Mouse (Mus musculus) embryonic facial prominence, embryonic 14.5 days (tissue): ENCODE measurements around the gene Odaph. TPM values are rescaled to one million over a fixed set of nuclear protein-coding genes. Genes with fewer than 3 reads are reported as not detected.

ENCODE experiments used
- ATAC-seq: fragments of 200-750 bp; cut with Nextera tagmentation; 2 replicates; pipeline ENCODE4 v1.8.0; 2017; ENCODE audit warnings: low read depth, moderate number of reproducible peaks, moderate TSS enrichment
- DNase-seq: peaks from one replicate; pipeline ENCODE4 v3.0.0-alpha.2; 2015; ENCODE audit warnings: low spot score
- H3K27ac ChIP-seq: fragments of 300-500 bp; sonication (generic); replicated peaks from 2 replicates; pipeline ENCODE4 v1.5.1; 2014; ENCODE audit warnings: low read depth, mild to moderate bottlenecking, low read length, moderate library complexity
- H3K27me3 ChIP-seq: fragments of 300-500 bp; sonication (generic); replicated peaks from 2 replicates; pipeline ENCODE4 v1.6.1; 2014; ENCODE audit warnings: low read length; ENCODE audit not compliant: control insufficient read depth, insufficient read depth
- H3K36me3 ChIP-seq: fragments of 300-500 bp; sonication (generic); 2 replicates; pipeline ENCODE4 v1.6.1; 2014; ENCODE audit warnings: low read length, mixed read lengths; ENCODE audit not compliant: control insufficient read depth, insufficient read depth
- H3K4me1 ChIP-seq: fragments of 300-500 bp; sonication (generic); 2 replicates; pipeline ENCODE4 v1.6.1; 2014; ENCODE audit warnings: antibody characterized with exemption, low read length; ENCODE audit not compliant: control insufficient read depth, insufficient read depth
- H3K4me2 ChIP-seq: fragments of 300-500 bp; sonication (generic); 2 replicates; pipeline ENCODE4 v1.6.1; 2014; ENCODE audit warnings: low read depth, mild to moderate bottlenecking, low read length, moderate library complexity, mixed read lengths
- H3K4me3 ChIP-seq: fragments of 300-500 bp; sonication (generic); 2 replicates; pipeline ENCODE4 v1.5.1; 2014; ENCODE audit warnings: low read depth, mild to moderate bottlenecking, low read length
- H3K9ac ChIP-seq: fragments of 300-500 bp; sonication (generic); 2 replicates; pipeline ENCODE4 v1.6.1; 2014; ENCODE audit warnings: low read depth, mild to moderate bottlenecking, low read length, moderate library complexity, mixed read lengths
- H3K9me3 ChIP-seq: fragments of 300-500 bp; sonication (generic); 2 replicates; pipeline ENCODE4 v1.6.1; 2016; ENCODE audit warnings: low read length; ENCODE audit not compliant: control insufficient read depth
- WGBS: fragments of 180-500 bp; shearing (Covaris S2); extraction: QIAGEN DNeasy Blood & Tissue Kit; methylation state at CpG from one replicate; pipeline ENCODE4 v1.1.7; 2014; 5-methylcytosine and 5-hydroxymethylcytosine counted together
- polyA plus RNA-seq: library from polyadenylated mRNA; unstranded; fragments of >200 nt; fragmentation: Nextera tagmentation; extraction: Ambion mirVana; gene quantifications from 2 replicates; pipeline ENCODE4 v1.2.1, GENCODE M21; 2014

Gene Odaph
- polyA plus RNA-seq, 1 experiment from 2014 or later, result not detected

- Histone ChIP-seq H3K27me3 (no peaks in the 10 kb centered on the region), H3K4me3 (no peak overlapping the region), H3K4me2 (no peak overlapping the region), H3K27ac (no peak overlapping the region), H3K9me3 (peaks cover 12% of the 10 kb centered on the region; the same call in 1 of the 2 replicates), H3K4me1 (no peaks in the 10 kb centered on the region), H3K36me3 (no peaks in the 10 kb centered on the region), H3K9ac (no peak overlapping the region)
- WGBS, result 61% methylated on average over 2 of the region's 2 CpGs
- no peak for DNase-seq
- no peak for ATAC-seq
Measured at GRCm38 (mm10) chr5:92000770-92001169, 13.5 kb downstream of the Odaph start.

DNA sequence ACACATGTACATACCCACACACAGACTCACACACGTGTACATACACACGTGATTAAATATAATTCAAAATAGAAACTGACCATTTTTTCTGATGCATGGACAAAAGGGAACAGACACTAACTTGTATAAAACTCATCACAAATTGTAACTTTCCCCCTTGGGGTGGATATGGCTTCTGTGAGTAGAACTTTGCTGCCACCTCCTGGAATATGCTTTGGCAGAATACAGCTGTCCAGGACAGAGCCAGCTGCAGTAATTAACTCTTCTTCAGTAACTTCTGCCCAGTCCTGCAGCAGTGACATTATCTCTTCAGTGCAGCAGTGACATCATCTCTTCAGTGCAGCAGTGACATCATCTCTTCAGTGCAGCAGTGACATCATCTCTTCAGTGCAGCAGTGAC, 15.7 kb downstream of the Odaph start:
- Histone ChIP-seq H3K9me3 (peaks cover 12% of the 10 kb centered on the region; the same call in 1 of the 2 replicates), H3K36me3 (no peaks in the 10 kb centered on the region), H3K4me3 (no peak overlapping the region), H3K27me3 (no peaks in the 10 kb centered on the region), H3K9ac (no peak overlapping the region), H3K4me1 (no peaks in the 10 kb centered on the region), H3K27ac (no peak overlapping the region), H3K4me2 (no peak overlapping the region)
- ATAC-seq, result peak; percentile 68; the same call in 1 of the 2 replicates
- DNase-seq, result peak; percentile 62
- 61% methylated on average over 2 of the region's 2 CpGs for WGBS

- H3K27me3 ChIP-seq, result no peaks in the 10 kb centered on the region
- no peak overlapping the region for H3K4me2 ChIP-seq
- WGBS, result 24% methylated on average over 2 of the region's 2 CpGs
- no peaks in the 10 kb centered on the region for H3K36me3 ChIP-seq
- no peaks in the 10 kb centered on the region for H3K9me3 ChIP-seq
- no peaks in the 10 kb centered on the region for H3K4me1 ChIP-seq
- ATAC-seq (no peak), DNase-seq (no peak)
- no peak overlapping the region for H3K9ac ChIP-seq
- no peak overlapping the region for H3K27ac ChIP-seq
- H3K4me3 ChIP-seq, result no peak overlapping the region
Measured at GRCm38 (mm10) chr5:92009827-92010226, 22.6 kb downstream of the Odaph start.

DNA sequence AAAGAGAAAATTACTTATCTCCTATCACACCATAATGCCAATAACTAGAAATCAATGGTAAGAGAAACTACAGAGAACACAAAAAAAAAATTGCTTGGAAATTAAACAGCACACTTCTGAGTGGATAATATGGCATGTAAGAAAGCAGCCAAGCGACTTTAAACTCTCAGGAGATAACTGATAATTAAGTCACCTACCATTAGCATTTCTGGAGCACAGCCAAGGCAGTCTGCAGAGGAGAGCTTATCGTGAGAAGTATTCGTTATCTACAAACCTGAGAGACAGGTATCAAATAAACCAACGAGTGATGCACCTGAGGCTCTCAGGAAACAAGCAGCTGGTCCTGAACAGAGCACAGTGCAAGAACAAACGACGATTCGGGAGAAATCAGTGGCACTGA, 24.5 kb downstream of the Odaph start:
- Histone ChIP-seq H3K36me3 (no peaks in the 10 kb centered on the region), H3K4me1 (no peaks in the 10 kb centered on the region), H3K27ac (no peak overlapping the region), H3K9me3 (no peaks in the 10 kb centered on the region), H3K9ac (no peak overlapping the region), H3K4me2 (no peak overlapping the region), H3K27me3 (no peaks in the 10 kb centered on the region), H3K4me3 (no peak overlapping the region)
- WGBS, result 58% methylated on average over 7 of the region's 7 CpGs
- ATAC-seq, result peak; percentile 53; the same call in 1 of the 2 replicates
- DNase-seq, result peak; percentile 73

- DNase-seq (no peak), ATAC-seq (no peak)
- no peaks in the 10 kb centered on the region for H3K9me3 ChIP-seq
- H3K9ac ChIP-seq, result no peak overlapping the region
- no peaks in the 10 kb centered on the region for H3K36me3 ChIP-seq
- H3K4me3 ChIP-seq, result no peak overlapping the region
- WGBS, result 63% methylated on average over 2 of the region's 2 CpGs
- H3K4me1 ChIP-seq, result no peaks in the 10 kb centered on the region
- no peaks in the 10 kb centered on the region for H3K27me3 ChIP-seq
- no peak overlapping the region for H3K4me2 ChIP-seq
- no peak overlapping the region for H3K27ac ChIP-seq
Measured at GRCm38 (mm10) chr5:92019960-92020359, 32.7 kb downstream of the Odaph start.

DNA sequence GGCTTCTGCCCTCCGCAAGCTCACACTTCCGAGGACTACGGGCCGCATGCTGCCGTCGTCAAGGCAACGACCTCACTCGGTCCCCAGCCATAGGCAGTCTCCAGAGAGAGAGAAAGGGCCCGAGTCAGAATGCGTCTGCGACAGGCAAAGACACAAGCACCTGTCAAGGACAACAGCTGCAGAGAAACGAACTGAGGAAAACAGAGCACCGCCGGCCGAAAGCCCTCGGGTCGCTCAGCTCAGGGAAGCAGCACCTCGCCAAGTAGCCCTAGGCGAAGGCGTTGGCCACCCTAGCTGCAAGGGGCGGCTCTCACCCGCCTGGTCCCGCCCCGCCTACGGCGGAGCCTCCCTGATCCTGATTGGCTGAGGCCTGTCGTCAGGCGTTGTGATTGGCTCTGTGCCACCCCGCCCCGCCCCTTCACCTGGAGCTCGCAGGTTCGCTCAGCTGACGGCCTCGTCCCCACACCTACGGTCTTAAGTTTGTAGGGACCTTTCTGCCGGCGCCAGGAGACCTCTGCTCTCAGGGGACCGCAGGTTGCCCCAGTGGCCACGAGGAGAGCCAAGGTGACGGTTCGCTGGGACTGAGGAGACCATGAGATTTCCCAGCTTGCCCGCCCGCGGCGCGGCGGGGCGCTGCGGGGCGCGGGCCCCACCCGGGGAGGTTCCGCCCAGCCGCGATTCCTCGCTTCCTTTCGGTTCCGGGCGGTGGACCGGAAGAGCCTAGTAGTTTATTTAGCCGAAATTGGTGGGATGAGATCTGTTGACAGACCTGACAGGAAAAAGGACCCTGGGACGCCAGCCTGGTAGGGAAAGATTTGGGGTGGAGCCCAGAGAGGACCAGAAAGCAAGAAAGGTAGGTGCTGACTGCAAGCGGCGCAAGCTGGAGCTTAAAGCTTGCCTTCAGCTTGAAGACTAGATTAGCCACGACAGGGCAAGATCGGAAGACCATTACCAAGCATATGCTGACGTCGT, 55.4 kb downstream of the Odaph start:
- H3K27ac ChIP-seq, result 0 out of 2 replicates have a peak overlapping the region, but pooled peaks have one; percentile 18
- H3K4me1 ChIP-seq, result 0 out of 2 replicates have a peak, but pooled peaks cover 2% of the 10 kb centered on the region
- peak overlapping the region; percentile 95 for H3K4me2 ChIP-seq
- H3K4me3 ChIP-seq, result peak overlapping the region; percentile 80
- under 1% methylated on average over 56 of the region's 68 CpGs for WGBS
- H3K36me3 ChIP-seq, result no peaks in the 10 kb centered on the region
- H3K9ac ChIP-seq, result peak overlapping the region; percentile 55
- H3K9me3 ChIP-seq, result no peaks in the 10 kb centered on the region
- ATAC-seq (peak; percentile 98), DNase-seq (peak; percentile 93)
- H3K27me3 ChIP-seq, result peaks cover 14% of the 10 kb centered on the region

DNA sequence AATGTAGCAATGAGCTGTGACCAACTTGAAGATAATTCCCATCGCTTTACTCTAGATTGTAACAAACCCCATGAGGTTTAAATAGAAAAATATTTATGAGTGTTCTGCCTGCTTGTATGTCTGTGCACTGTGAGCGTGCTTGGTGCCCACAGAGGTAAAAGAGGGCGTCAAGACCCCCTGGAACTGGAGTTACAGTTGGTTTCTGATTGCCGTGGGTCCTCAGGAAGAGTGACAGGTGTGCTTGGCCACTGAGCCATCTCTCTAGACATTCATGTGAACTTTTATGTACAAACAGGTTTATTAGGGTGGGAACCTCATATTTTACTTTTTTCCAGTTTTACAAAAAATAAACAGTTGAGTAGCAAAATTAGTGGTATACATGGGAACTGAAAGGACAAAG, 56.5 kb downstream of the Odaph start, which contains the start of gene Cdkl2:
Gene Cdkl2 (minus strand): TSS at position 101 of the 400 bp plus-strand sequence.
- Histone ChIP-seq H3K4me3 (peak within 1 kb of the TSS; percentile 80), H3K9ac (peak within 1 kb of the TSS; percentile 55), H3K36me3 (no peaks in the 10 kb centered on the region), H3K27ac (0 out of 2 replicates have a peak within 1 kb of the TSS, but pooled peaks have one; percentile 18), H3K4me2 (peak within 1 kb of the TSS; percentile 95), H3K4me1 (0 out of 2 replicates have a peak, but pooled peaks cover 2% of the 10 kb centered on the region), H3K9me3 (no peaks in the 10 kb centered on the region), H3K27me3 (peaks cover 14% of the 10 kb centered on the region)
- DNase-seq (no peak), ATAC-seq (no peak)
- 70% methylated on average over 4 of the region's 4 CpGs for WGBS
